Mouse (Mus musculus): ENCODE data around the gene Rheb.
A peak's percentile ranks its signal among the peaks of the same experiment; 100 is the strongest.
"Not testable (repeated sequence)": the region's sequence is repeated elsewhere in the genome, so short reads cannot be mapped to it uniquely, and the experiment has no call there.

The Rheb gene

DNA sequence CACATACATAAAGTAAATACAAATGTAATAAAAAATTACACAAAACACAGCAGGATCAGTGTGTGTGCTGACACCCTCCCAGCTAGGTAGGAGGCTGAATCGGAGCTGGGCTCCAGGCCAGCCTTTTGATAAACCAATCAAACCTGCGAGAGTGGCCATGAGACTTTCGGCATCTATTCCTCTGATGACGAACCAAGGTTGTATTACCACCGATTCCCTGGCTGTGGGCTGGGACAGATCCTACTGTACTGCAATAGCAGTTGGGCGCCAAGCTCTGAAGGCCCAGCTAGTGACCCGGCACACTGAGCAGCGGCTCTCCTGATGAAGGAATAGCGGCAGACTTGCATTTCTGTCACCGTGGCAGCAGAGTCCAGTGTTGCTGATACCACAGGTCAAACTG, 43.8 kb downstream of the Rheb start:
- no peak for DNase-seq (ENCODE audit: extremely low read depth, low read depth)

DNA sequence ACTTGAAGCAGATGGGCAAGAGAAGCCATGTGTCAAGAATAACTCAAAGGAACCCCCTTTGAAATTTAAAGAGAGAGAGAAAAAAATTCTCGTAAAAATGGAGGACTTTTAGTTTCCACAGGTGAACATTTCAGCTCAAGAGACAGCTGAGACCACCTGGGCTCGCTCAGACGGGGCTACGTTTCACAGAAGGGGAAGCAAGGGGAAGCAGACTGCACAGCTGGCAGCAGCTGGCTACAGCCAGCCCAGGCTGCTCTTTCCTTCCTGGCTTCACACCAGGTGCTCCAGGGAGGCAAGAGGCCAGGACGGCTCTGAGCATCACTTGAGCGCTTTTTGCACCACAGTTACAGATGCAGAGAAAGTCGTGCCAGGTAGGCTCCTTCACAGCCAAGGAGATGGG, 44.6 kb downstream of the Rheb start:
- DNase-seq (ENCODE audit: extremely low read depth, low read depth): no peak

DNA sequence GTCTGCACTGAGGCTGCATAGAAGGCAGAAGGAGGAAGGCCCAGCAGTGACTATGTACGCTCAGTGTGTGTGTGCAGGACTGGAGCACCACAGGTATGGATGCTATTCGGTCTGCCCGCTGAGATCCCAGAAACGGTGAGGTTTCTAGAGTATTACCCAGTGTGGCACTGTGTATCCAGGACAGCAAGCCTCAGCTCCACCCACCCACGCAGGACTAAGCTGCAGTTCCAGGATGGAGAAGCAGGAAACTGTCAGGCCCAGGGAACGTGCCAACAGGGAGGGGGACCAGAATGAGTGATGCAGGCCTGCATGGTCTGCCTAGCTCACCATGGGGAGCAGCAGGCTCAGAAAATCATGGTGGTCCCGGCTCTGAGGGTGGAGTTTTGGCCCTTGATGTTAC, 49.5 kb downstream of the Rheb start:
- no peak for DNase-seq (ENCODE audit: extremely low read depth, low read depth)

DNA sequence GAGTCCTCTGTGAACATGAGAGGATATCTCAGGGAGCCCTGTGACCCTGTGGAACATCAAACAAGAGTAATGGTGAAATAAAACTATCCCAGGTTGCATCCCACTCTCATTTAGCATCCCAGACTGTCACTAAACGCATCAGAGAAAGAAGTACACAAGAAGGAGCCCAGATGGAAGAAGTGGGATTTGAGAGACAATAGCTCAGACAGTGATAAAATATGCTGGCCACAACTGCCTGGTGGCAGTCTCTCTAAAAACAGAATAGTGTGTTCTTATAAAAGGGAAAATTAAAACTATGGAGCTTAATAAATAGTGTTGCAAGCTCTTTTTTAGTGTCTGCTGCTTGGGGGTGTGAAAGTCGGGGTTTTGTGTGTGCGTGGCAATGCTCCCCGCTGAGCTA, 59.5 kb downstream of the Rheb start:
- no peak for DNase-seq (ENCODE audit: extremely low read depth, low read depth)

DNA sequence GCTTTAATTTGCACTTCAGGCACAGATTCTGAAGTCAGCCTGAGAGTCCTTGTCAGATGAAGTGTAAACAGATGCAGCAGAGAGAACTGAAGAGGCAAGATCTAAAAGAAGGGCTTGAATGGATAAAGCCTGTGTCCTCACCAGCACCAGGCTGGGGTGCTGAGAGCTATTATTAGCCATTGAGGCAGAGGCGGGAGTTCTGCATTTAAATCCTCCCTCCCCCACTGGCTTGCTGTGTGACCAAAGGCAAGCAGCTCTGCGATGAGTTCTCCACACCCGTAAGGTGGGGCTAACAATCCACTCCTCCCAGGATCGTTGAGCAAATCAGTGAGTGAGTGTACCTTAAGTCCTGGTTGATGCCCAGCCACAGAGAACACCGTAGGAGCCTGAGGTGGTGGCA, 61.4 kb downstream of the Rheb start:
- DNase-seq (ENCODE audit: extremely low read depth, low read depth): no peak

DNA sequence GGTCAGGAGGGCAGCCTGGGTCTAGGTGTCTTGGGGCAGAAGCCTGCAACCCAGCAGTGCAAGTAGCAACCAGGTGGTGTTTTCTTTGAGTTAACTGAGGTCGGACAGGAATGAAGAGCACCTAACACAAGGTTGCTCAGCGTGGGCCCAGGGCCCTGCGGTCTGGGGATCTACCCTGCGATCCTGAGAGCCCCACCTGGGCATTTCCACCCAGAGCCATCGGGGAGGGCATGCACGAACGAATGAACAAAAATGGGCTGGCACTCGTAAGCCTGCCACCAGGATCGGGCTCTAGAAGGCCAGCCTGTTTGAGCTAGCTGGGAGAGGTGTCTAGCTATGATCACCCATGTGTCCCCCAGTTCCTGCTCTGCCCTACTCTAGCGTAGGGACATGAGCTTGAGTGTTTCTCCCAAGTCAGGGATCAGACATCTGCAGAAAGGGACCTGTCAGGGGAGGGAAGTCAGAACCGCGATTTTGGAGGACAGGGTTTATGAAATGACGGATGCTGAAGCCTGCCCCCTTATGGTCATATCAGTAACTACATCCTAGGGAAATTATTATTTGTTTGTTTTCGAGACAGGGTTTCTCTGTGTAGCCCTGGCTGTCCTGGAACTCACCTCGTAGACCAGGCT, 62.4 kb downstream of the Rheb start:
- DNase-seq (ENCODE audit: extremely low read depth, low read depth): peak; percentile 51

DNA sequence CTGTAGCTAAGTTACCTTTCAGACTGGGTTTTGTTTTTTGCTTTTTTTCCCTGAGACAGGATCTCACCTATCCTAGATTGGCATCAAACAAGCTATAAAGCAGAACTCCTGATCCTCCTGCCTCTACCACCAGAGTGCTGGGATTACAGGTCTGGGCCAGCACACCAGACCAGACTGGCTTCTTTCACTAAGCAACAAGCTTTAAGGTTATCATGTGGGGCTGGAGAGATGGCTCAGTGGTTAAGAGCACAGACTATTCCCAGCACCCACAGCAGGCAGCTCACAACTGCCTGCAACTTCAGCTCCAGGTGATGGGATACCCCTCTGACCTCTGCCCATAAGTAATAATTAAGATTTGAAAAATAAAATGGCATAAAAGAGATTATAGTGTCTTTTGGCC, 63.1 kb downstream of the Rheb start:
- no peak for DNase-seq (ENCODE audit: extremely low read depth, low read depth)

DNA sequence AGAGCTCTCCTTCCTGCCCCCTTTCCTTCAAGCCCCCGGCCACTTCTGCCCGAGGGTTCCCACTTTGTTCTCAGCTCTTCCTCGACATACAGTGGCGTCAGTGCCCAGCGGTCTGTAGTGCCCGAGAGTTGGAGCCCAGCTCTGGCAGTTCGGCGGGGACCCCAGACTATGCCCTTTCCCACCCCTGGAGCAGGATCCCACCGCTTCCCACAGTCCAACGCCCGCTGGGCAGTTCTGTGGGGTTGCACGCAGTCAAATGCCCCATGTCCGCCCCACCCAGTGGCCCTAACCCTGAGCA, 63.6 kb downstream of the Rheb start:
- no peak for DNase-seq (ENCODE audit: extremely low read depth, low read depth)

DNA sequence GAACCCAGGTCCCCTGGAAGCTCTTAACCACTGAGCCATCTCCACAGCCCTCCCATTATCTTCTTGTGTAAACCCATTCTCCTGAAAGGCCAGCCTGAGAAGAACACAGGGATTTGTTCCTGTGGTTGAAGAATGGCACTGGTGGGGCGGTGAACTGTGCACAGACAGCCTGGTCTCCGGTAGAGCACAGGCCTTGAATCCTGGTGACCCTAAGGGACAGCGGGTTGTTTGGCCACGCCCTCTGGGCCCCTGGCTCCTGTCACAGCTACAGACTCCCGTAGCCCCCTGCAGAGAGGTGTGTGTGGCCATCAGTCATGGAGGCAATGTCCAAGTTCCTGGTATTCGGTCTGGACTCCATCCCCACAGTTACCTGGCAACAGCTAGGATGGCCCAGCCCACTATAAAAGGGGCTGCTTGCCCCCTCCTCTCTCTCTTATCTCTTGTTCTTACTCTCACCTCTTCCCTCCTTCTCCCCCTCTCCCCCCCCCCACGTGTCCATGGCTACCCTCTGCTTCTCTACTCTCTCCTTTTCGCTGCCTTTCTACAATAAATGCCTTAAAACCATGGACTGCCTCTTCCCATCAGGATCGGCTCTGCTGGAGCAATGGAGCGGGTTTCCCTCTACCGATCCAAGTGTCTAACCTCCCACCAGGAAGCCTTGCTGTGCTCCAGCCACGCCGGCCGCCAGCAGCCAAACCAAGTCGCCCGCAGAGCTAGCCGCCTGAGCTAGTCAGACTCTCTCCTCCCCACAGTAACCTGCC, 64.2 kb downstream of the Rheb start:
- DNase-seq (ENCODE audit: extremely low read depth, low read depth): no peak

DNA sequence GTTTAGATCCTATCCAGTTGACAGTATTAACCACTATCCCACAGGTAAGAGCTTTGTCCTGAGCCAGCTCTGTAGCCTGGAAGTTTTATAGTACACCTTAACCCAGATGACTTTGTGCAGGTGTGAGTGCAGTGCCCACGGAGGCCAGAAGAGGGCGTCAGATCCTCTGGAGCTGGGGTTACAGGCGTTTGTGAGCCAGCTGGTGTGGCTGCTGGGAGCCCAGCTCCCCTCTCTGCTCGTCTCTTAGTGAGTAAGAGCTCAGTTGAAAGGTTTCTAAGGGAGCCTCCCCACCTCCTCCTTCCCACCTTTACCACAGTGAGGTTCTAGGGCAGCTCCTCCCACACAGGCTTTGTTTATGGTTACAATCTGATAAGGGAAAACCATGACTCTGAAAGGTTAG, 65.7 kb downstream of the Rheb start:
- no peak for DNase-seq (ENCODE audit: extremely low read depth, low read depth)

DNA sequence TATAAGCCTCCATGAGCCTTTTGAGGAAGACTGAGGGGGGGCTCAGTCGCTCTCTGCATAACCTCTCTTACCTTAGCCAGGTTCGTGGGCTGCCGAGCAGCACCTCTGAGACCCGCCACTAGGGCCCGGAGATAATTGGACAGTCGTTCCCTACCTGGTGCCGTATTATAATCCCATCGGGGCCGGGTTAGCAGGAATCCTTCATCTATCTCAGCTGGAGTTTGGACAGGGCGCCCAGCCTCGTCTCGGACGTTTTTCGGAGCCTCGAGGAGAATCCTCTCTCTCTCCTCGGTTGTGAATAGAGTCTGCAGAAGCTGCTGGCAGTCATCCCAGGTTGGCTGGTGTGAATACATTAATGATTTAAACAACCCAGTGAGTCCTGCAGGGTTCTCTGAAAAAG, 67.9 kb downstream of the Rheb start:
- not testable (repeated sequence) for DNase-seq (ENCODE audit: extremely low read depth, low read depth)

DNA sequence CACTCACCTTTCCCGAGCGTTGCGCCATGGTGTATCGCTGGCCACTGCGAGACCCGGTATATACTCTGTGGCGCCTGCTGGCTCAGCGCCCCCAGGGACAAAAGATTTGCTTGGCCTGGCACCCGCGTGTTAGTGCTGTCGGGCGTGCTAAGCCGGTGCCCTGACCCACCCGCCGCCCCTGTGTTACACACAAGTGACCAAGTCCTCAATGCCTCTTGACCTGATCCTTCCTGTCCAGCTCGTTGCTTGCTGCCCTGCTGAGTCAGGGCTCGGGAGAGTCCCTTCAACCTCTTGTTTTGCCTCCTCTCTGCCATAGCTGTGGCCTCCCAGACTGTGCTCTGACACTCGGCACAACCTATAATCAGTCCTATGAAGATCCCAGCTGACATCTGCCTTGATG, 84.6 kb downstream of the Rheb start, which contains the start of gene Crygn:
Crygn (minus strand) TSS at position 193 of the 400 bp plus-strand sequence.
- no peak for DNase-seq (ENCODE audit: extremely low read depth, low read depth)

DNA sequence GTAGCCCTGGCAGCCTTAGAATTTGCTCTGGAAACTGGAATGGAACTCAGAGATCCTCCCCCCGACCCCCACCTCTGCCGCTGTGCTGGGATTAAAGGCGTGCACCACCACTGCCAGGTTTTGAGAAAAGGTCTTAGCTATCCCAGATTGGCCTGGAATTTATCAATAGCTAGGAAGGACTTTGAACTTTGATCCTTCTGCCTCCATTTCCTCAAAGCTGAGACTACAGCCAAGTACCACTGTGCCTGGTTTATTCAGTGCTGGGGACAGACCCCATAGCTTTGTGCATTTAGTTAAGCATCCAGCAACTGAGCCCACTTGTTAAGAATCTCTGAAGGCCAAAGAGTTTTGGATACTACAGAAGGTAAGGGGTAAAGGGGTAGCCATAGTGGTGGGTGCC, 85.5 kb downstream of the Rheb start:
- DNase-seq (ENCODE audit: extremely low read depth, low read depth): no peak

All from MEL-GATA-1-ER (cell line).